Mouse (Mus musculus) testis, adult 2 months (tissue): ENCODE results near the gene Itpk1.

ENCODE experiments used
- CTCF ChIP-seq: fragments of 200-500 bp; IDR thresholded peaks from 2 replicates; pipeline ENCODE4 v1.5.1; 2012; ENCODE audit warnings: low read depth, mild to moderate bottlenecking, inconsistent platforms, low read length, moderate library complexity; ENCODE audit not compliant: control insufficient read depth, insufficient read depth, insufficient replicate concordance
- POLR2A ChIP-seq: fragments of 200-500 bp; IDR thresholded peaks from 2 replicates; pipeline ENCODE4 v1.6.1; 2012; ENCODE audit warnings: low read depth, mild to moderate bottlenecking, inconsistent platforms, low read length, moderate library complexity; ENCODE audit not compliant: control insufficient read depth

- peak; percentile 43; the same call in 1 of the 2 replicates for TF ChIP-seq POLR2A
- TF ChIP-seq CTCF = no peak
Observed at GRCm38 (mm10) chr12:102554721-102555516, 149.8 kb downstream of the Itpk1 start, which contains the start of gene Chga.
